Mouse (Mus musculus): ENCODE measurements around the gene Slc39a13. TPM values are rescaled to one million over a fixed set of nuclear protein-coding genes. Genes with fewer than 3 reads are reported as not detected.

Slc39a13 gene
- total RNA-seq (2023) = 21.4 and 23.5 TPM in 2 replicates

DNA sequence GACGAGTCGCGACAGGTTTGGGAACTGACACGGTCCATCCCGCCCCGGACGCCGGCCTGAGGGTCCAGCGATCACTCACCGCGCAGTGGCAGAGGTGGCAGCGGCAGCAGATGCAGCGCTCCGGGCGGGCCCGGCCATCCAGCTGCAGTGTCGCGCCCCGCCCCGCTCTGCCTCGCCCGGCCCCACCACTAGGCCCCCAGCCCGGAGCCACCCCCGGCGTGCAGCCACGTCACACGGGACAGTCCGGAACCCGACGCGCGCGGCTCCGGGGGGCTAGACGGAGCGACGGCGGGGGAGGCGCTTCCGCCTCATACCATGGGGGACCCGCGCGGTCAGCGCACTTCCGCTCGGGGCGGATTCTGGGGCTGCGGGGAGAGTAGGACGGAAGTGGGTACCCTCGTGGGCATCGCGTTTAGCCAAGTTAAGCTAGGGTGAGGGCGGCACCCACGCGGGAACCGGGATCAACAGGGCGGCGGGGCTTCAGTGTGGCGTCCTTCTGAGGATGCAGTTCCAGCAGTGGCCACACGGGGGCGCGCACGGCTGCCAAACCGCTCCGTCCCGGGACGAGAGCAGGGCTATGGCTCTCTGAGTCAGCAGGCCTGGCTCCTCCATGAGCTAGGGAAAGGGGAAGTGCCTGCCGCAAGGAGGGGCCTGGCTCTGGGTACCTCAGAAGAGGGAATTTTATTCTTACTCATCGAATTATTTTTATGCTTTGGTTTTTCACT lies at the start of gene Slc39a13:
Gene Slc39a13, minus strand, starts transcription at position 342 of the 725 bp plus-strand sequence.

GRCm38 (mm10) chr2:91117585-91118275 lies 47.5 kb upstream of the Slc39a13 start, which contains the start of gene Mybpc3:
Gene Mybpc3, plus strand, starts transcription at chr2:91118144.

DNA sequence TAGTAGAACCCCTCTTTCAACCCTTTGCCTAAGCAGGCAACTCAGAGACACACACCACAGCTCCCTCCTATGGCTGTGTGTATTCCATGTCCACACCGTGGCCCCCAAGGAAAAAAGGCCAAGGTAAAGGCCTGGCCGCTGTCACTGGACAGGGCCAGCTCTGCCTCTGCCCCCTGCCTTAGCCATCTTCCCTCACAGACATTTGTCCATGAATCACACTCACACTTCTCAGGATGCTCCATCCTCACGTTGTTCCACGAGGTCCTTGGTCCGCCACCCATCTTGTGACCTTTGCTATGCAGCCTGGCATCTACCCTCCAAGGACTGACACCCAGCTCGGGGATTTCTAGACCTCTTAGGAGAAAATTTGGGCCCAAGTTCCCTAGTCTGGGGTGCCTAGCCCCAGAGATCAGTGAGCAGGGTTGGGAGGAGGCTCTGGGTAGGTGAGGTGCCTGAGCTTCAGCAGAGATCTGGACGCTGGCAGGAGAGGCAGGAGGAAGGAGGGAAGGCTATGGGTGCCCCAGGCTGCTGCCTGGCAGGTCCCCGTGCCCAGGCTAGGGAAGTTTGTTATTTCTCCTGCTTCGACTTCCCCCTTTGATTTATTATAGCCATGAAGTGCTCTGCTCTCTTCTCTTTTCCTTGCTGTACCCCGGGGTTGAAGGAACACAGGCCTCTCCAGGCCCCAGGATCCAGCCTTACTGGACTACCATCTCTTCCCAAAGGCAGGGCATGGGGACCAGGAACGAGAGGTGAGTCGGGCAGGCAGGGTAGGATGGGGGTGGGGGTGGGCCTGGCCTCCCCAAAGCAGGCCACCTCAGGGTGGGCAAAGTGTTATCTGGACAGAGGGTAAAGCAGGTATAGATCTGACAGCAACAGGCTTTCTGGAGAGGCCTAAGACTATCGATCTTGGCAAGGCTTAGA lies 11.8 kb upstream of the Slc39a13 start, which contains the start of gene Spi1:
Gene Spi1, plus strand, starts transcription at position 616 of the 921 bp plus-strand sequence.

DNA sequence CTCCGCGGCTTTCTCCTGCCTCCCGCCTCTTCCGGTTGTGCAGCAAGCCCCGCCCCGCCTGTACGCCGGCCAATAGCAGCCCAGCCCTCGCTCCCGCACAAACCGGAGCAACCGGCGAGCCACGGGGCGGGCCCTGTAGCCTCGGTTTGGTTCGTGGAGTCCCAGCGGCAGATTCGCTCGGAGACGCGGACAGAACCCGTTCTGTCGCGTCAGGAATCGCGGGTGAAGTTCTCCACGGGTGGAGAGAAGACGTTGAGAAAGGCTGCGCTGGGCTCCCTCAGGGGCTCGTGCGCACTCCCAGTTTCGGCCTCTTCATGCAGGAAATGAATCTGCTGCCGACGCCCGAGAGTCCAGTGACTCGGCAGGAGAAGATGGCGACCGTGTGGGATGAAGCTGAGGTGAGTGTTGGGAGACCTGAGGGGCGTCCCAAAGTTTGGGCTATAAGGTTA lies 16.3 kb downstream of the Slc39a13 start, which contains the start of gene Psmc3:
Gene Psmc3, plus strand, starts transcription at position 76 of the 449 bp plus-strand sequence.

GRCm38 (mm10) chr2:91035385-91035784 lies 34.8 kb downstream of the Slc39a13 start, which contains the start of gene Rapsn:
Gene Rapsn, plus strand, starts transcription at chr2:91035620.

Other genes with a start within 250 kb of the Slc39a13 start
- 69.2 and 76.2 TPM in 2 replicates for gene Mtch2, start 223.3 kb downstream of the Slc39a13 start, total RNA-seq (2023)
- not detected in 2 replicates for gene C1qtnf4, start 184.6 kb downstream of the Slc39a13 start, total RNA-seq (2023)
- gene Kbtbd4, start 165.7 kb downstream of the Slc39a13 start, total RNA-seq (2023) = 14.4 and 19.7 TPM in 2 replicates
- gene Ndufs3, start 165.6 kb downstream of the Slc39a13 start, total RNA-seq (2023) = 46.2 and 55.8 TPM in 2 replicates
- gene Celf1, start 130.0 kb downstream of the Slc39a13 start, total RNA-seq (2023) = 29.6 and 40.1 TPM in 2 replicates
- 0.44 and 0.64 TPM in 2 replicates for gene Rapsn, start 34.8 kb downstream of the Slc39a13 start, total RNA-seq (2023)
- 102 and 117 TPM in 2 replicates for gene Psmc3, start 16.4 kb downstream of the Slc39a13 start, total RNA-seq (2023)
- gene Spi1, start 12.0 kb upstream of the Slc39a13 start, total RNA-seq (2023) = 494 and 571 TPM in 2 replicates
- gene Mybpc3, start 47.7 kb upstream of the Slc39a13 start, total RNA-seq (2023) = 2.2 and 2.8 TPM in 2 replicates
- 42.8 and 60.3 TPM in 2 replicates for gene Madd, start 113.4 kb upstream of the Slc39a13 start, total RNA-seq (2023)
- gene Nr1h3, start 132.4 kb upstream of the Slc39a13 start, total RNA-seq (2023) = 0.59 and 0.76 TPM in 2 replicates
- 13.5 and 16.4 TPM in 2 replicates for gene Acp2, start 132.5 kb upstream of the Slc39a13 start, total RNA-seq (2023)
- 6.6 and 9.3 TPM in 2 replicates for gene Ddb2, start 166.6 kb upstream of the Slc39a13 start, total RNA-seq (2023)
- not detected in 2 replicates for gene Pacsin3, start 185.5 kb upstream of the Slc39a13 start, total RNA-seq (2023)
- gene Arfgap2, start 194.6 kb upstream of the Slc39a13 start, total RNA-seq (2023) = 108 and 148 TPM in 2 replicates

Measured in neutrophil, adult 65 days (primary cell).